Comparison of ENCODE assay signal across 16 mouse cellular contexts in the genomic region with DNA sequence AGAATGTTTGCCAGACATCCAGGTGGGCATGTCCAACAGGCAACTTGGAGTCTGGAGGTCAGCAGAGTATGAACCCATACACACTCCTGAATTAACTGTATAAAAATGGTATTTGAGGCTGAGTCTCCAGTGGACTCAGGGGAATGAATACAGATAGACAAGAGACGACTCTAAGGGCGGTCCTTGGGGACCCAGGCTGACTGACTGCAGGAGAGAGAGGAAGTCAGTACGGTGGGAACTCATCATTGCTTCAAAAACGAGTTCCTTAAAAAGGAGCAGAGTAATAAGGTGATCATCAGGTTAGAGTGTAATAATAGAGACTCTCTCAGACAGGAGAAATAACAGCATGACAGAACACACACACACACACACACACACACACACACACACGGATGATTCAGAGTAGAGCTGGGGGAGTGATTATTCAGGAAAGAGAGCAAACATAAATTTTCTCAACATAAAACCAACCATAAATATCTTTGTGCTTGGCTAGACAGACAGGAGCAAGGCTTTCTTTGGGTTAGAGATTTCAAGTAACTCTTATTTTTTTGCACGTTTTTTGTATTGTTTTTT. TPM values are rescaled to one million over a fixed set of nuclear protein-coding genes. Genes with fewer than 3 reads are reported as not detected.
DNase-seq lines count a peak whose midpoint lies in the region; ATAC-seq and TF ChIP-seq lines count a peak whose summit lies in the region.
"Had no signal": no experiment of that assay in that cellular context is flagged by ENCODE, and none has a peak within 500 bp of the region (broad histone marks: within the 10 kb centered on the region; RNA-seq: fewer than 3 reads in every experiment).

No protein-coding gene starts in this region.

- no peak overlapping the region for H3K4me3 ChIP-seq in liver, embryonic 15.5 days (replicated peaks)
- no peak overlapping the region for H3K4me3 ChIP-seq in intestine, postnatal 0 days (ENCODE audit: low read depth, low read length)
- H3K4me3 ChIP-seq in hindbrain, embryonic 10.5 days = no peak overlapping the region
- H3K4me3 ChIP-seq: forebrain, embryonic 10.5 days; hindbrain, embryonic 12.5 days; intestine, embryonic 15.5 days; limb, embryonic 15.5 days; midbrain, embryonic 12.5 days had no signal

- peak overlapping the region; percentile 35; the same call in 1 of the 2 replicates for H3K27ac ChIP-seq in liver, embryonic 15.5 days (replicated peaks)
- no peak overlapping the region for H3K27ac ChIP-seq in intestine, postnatal 0 days (ENCODE audit: low read depth, low read length)
- no peak overlapping the region for H3K27ac ChIP-seq in hindbrain, embryonic 10.5 days
- H3K27ac ChIP-seq: forebrain, embryonic 10.5 days; hindbrain, embryonic 12.5 days; intestine, embryonic 15.5 days; limb, embryonic 15.5 days; midbrain, embryonic 12.5 days had no signal

- peak overlapping the region; percentile 49 for H3K4me2 ChIP-seq in liver, embryonic 15.5 days
- no peak overlapping the region for H3K4me2 ChIP-seq in intestine, postnatal 0 days (replicated peaks; ENCODE audit: low read depth)
- H3K4me2 ChIP-seq: hindbrain, embryonic 12.5 days; intestine, embryonic 15.5 days; limb, embryonic 15.5 days; midbrain, embryonic 12.5 days had no signal

- peaks cover 34% of the 10 kb centered on the region for H3K4me1 ChIP-seq in liver, embryonic 15.5 days (replicated peaks)
- H3K4me1 ChIP-seq in intestine, postnatal 0 days (replicated peaks; ENCODE audit: control insufficient read depth, insufficient read depth, low read length) = no peaks in the 10 kb centered on the region
- H3K4me1 ChIP-seq in hindbrain, embryonic 10.5 days (replicated peaks) = peaks cover 39% of the 10 kb centered on the region
- H3K4me1 ChIP-seq: intestine, embryonic 15.5 days; limb, embryonic 15.5 days had no signal

- ATAC-seq in liver, embryonic 15.5 days (ENCODE audit: insufficient read depth) = peak; percentile 60
- ATAC-seq in intestine, postnatal 0 days = no peak
- ATAC-seq: CD4-positive, CD25-positive, alpha-beta regulatory T cell, adult 4 months; intestine, embryonic 15.5 days had no signal

- H3K9ac ChIP-seq in liver, embryonic 15.5 days = no peak overlapping the region
- no peak overlapping the region for H3K9ac ChIP-seq in intestine, postnatal 0 days (ENCODE audit: low read depth, low read length)
- H3K9ac ChIP-seq: hindbrain, embryonic 12.5 days; intestine, embryonic 15.5 days; limb, embryonic 15.5 days; midbrain, embryonic 12.5 days had no signal

- 23% methylated on average over 6 of the region's 6 CpGs for WGBS in liver, embryonic 15.5 days (ENCODE audit: insufficient replicate concordance)
- WGBS in intestine, postnatal 0 days = 44% methylated on average over 6 of the region's 6 CpGs
- WGBS in hindbrain, embryonic 10.5 days = 54% methylated on average over 6 of the region's 6 CpGs

- H3K36me3 ChIP-seq in liver, embryonic 15.5 days (replicated peaks) = no peaks in the 10 kb centered on the region
- no peaks in the 10 kb centered on the region for H3K36me3 ChIP-seq in intestine, postnatal 0 days (ENCODE audit: control insufficient read depth, insufficient read depth)
- no peaks in the 10 kb centered on the region for H3K36me3 ChIP-seq in hindbrain, embryonic 10.5 days
- H3K36me3 ChIP-seq: forebrain, embryonic 10.5 days; hindbrain, embryonic 12.5 days; intestine, embryonic 15.5 days; limb, embryonic 15.5 days; midbrain, embryonic 12.5 days had no signal

- peak; percentile 20 for DNase-seq in right cerebral cortex, adult 18-20 months
- DNase-seq in right cerebral cortex, postnatal 25 days = no peak
- peak; percentile 36 to 38 for DNase-seq in adrenal gland, postnatal 36 days
- DNase-seq in layer of hippocampus, postnatal 36 days = no peak
- DNase-seq in hindbrain, embryonic 10.5 days (ENCODE audit: low spot score) = no peak
- DNase-seq: heart, adult 11 months; kidney, postnatal 10 days; lung, postnatal 14 days had no signal

- no peaks in the 10 kb centered on the region for H3K9me3 ChIP-seq in liver, embryonic 15.5 days (replicated peaks)
- H3K9me3 ChIP-seq in intestine, postnatal 0 days (ENCODE audit: control insufficient read depth) = no peaks in the 10 kb centered on the region
- no peaks in the 10 kb centered on the region for H3K9me3 ChIP-seq in hindbrain, embryonic 10.5 days
- H3K9me3 ChIP-seq: forebrain, embryonic 10.5 days; hindbrain, embryonic 12.5 days; intestine, embryonic 15.5 days; limb, embryonic 15.5 days; midbrain, embryonic 12.5 days had no signal

- H3K27me3 ChIP-seq in liver, embryonic 15.5 days = no peaks in the 10 kb centered on the region
- no peaks in the 10 kb centered on the region for H3K27me3 ChIP-seq in intestine, postnatal 0 days (replicated peaks; ENCODE audit: control insufficient read depth, insufficient read depth, low read length)
- H3K27me3 ChIP-seq in hindbrain, embryonic 10.5 days (ENCODE audit: insufficient read depth, poor library complexity, severe bottlenecking) = peaks cover 27% of the 10 kb centered on the region
- H3K27me3 ChIP-seq: hindbrain, embryonic 12.5 days; intestine, embryonic 15.5 days; limb, embryonic 15.5 days had no signal

- no peak for TF ChIP-seq CTCF in intestine, postnatal 0 days (IDR thresholded peaks at IDR 0.05; ENCODE audit: low read depth)

RNA-seq across cellular contexts. Expression of gene Xpr1, which starts 8.6 kb away (rescaled TPM):
- total RNA-seq in adrenal gland, postnatal 36 days (2021) = 10 to 100 TPM; 43.5 to 49.2 TPM
- 3.8 and 4.4 TPM in 2 replicates for polyA plus RNA-seq in liver, embryonic 15.5 days (2015; fragmentation: Nextera tagmentation; extraction: Ambion mirVana)
- 10 to 100 TPM; 90.9 to 95.0 TPM for total RNA-seq in layer of hippocampus, postnatal 36 days (2021)
- 5.8 and 7.1 TPM in 2 replicates for polyA plus RNA-seq in intestine, postnatal 0 days (2015; fragmentation: Nextera tagmentation; extraction: Ambion mirVana)
- 9.5 and 14.1 TPM in 2 replicates for polyA plus RNA-seq in hindbrain, embryonic 10.5 days (2016; fragmentation: Nextera tagmentation; extraction: Ambion mirVana)

Comparison
In these comparisons a context has a peak if more than half of its experiments do, and no peak if none do; other contexts are left out.
1. DNase-seq: peak in right cerebral cortex, adult 18-20 months (single experiment) and adrenal gland, postnatal 36 days (2 of 2); none in right cerebral cortex, postnatal 25 days (single experiment), layer of hippocampus, postnatal 36 days (0 of 2) and hindbrain, embryonic 10.5 days (single experiment).